Mouse (Mus musculus) mouse trophoblast stem cell (cell line): Measurements from ENCODE around the gene Dynlrb1.

ENCODE experiments used
- in situ Hi-C, 2 experiments: fragments of 300-500 bp; cut with MseI, MboI; formaldehyde crosslinking; loops; 2 replicates in 1 of 2; 3 replicates in 1 of 2; pipeline ENCODE4 v1.15.1; 2025

Gene Dynlrb1

DNA sequence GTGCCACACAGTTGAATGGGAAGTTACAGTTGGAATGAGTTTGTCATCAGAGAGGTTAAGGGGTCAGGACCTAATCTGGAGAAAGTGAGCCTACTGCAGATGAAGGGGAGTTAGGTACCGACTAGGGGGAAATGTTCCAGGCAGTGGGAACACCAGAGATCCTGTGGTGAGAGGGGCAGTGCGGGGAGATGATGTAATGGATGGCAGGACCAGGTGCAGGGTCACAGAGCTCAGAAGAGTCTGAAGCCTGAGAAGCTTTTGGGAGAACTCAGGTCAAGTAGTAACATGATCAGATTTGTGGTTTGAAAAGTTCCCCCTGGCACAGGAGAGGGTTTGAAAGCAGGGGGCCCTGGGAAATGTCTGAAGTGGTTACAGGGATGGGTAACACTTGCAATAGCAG is 43.8 kb downstream of the Dynlrb1 start:
- in situ Hi-C loops, result no loop called here

DNA sequence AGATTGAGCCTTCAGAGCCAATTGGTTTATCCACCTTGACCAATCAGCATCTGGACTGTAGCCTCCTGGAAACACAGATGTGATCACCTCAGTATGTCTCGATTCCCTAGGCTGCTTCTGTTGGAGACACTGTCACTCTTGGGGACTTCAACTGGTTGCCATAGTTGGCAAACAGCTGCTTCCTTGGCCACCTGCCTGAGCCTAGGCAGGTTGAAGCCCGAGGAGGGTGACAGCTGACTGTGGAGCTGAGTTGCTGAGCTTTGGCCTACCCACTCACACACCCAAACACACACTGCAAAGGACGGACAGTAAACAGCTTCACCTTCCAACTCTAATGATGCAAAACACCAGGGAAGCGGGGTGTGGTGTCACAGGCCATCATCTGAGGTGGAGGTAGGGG is 47.5 kb downstream of the Dynlrb1 start:
- in situ Hi-C loops, result no loop called here

DNA sequence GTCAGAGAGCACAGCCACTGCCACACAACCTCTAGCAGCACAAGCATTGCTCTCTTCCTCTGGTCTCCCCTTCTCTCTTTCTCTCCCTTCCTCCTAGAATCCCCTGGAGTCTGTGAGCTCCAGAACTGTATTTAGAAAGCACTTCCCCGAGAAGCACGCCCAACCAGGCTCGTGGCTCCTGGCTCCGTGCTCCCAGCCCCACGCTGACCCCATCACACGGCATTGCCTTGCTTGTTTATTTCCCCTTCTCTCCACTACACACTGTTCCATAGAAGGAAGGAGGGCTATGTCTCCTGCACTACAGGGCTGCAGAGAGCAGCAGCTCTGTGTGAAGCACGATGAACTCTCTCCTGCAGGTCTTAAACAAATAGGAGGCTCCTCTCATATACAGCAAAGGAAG is 48.3 kb downstream of the Dynlrb1 start:
- in situ Hi-C loops, result no loop called here

DNA sequence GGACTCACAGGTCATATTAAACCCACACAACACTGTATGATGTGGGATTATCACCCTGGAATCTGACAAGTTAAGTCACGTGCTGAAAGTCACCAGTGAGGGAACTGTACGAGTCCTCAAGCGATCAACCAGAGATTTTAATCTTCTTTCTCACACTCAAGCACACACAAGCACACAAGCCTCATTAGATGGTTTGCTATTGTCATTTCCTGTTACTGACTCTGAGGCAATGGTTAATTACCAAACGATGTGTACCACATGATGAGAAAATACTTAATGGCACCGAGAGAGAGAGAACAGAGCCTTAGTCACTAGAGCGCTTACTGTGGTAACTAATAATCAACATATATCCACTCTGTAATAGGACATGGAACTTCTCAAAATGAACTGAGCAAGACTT is 49.4 kb downstream of the Dynlrb1 start:
- in situ Hi-C loops, result no loop called here

- in situ Hi-C loops, result no loop called here
Observed at GRCm38 (mm10) chr2:155287456-155288250, 51.3 kb downstream of the Dynlrb1 start.

DNA sequence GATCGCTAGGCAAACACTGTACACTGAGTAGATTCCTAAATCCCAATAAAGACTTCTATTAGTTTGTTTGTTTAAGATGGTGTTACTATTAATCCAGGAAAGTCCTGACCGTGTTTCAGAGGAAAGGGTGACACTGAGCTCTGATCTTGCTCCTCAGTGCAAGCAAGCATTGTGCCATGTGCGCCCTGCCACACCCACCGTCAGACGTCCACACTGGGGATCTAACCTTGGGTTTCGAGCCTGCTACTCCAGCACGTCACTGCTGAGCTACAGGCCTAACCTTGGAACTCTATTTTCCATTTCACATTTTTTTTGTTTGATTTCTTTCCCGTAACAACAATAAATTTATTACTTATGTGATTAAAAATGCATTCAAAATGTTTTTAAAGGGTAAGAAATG is 53.7 kb downstream of the Dynlrb1 start:
- in situ Hi-C loops, result no loop called here

GRCm38 (mm10) chr2:155293382-155293781 is 57.0 kb downstream of the Dynlrb1 start:
- in situ Hi-C loops, result no loop called here

- in situ Hi-C loops, result no loop called here
Observed at GRCm38 (mm10) chr2:155293946-155294345, 57.6 kb downstream of the Dynlrb1 start.

- in situ Hi-C loops, result no loop called here
Observed at GRCm38 (mm10) chr2:155295453-155295852, 59.1 kb downstream of the Dynlrb1 start.

GRCm38 (mm10) chr2:155299563-155299962 is 63.2 kb downstream of the Dynlrb1 start:
- in situ Hi-C loops, result no loop called here
